Mouse (Mus musculus): ENCODE results near the gene Galk1. TPM values are rescaled to one million over a fixed set of nuclear protein-coding genes. Genes with fewer than 3 reads are reported as not detected.

Gene Galk1
- total RNA-seq, 1 experiment, result 144 TPM

DNA sequence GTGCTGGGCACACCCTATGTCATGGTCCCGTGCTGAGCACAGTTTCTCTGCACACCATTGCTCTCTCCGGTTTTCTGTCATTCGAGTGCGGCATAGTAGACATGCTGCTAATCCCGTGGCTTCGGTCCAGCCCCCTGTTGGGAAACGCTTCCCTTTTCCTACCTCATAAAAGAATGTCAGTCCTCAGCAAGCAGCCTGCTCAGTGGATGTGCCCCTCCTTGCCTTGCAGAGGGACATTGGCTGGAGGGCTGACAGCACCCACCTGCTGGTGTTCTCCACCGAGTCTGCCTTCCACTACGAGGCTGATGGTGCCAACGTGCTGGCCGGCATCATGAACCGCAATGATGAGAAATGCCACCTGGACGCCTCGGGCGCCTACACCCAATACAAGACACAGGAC lies 30.0 kb downstream of the Galk1 start:
- H3K9me3 ChIP-seq (ENCODE audit: control insufficient read depth, insufficient read depth, low read depth, low read length), result no peaks in the 10 kb centered on the region
- no peaks in the 10 kb centered on the region for H3K36me3 ChIP-seq (ENCODE audit: control insufficient read depth, insufficient read depth, low read length, poor library complexity, severe bottlenecking)
- in situ Hi-C loops (cut with MboI; ENCODE audit: low sequenced_read_pairs in 2 of 2, unreplicated experiment in 2 of 2), result no loop called here
- H3K9ac ChIP-seq (ENCODE audit: insufficient read depth, low read depth, low read length, poor library complexity, severe bottlenecking), result no peak overlapping the region
- H3K27ac ChIP-seq (ENCODE audit: insufficient read depth, low read depth, low read length, poor library complexity, severe bottlenecking), result no peak overlapping the region
- no peak for TF ChIP-seq ZNF384 (IDR thresholded peaks at IDR 0.05; ENCODE audit: low read depth, low read length)
- DNase-seq (ENCODE audit: low read depth, low spot score), result no peak
- H3K4me1 ChIP-seq (ENCODE audit: control insufficient read depth in 2 of 2, insufficient read depth in 2 of 2, low read length in 2 of 2, poor library complexity in 1 of 2), result peaks cover 0 to 11% of the 10 kb centered on the region in 2 experiments; a peak in 1 of 4 replicates
- no peak overlapping the region for H3K4me3 ChIP-seq (ENCODE audit: insufficient read depth in 1 of 2, low read depth in 1 of 2, low read length in 2 of 2, poor library complexity in 1 of 2, severe bottlenecking in 1 of 2)

DNA sequence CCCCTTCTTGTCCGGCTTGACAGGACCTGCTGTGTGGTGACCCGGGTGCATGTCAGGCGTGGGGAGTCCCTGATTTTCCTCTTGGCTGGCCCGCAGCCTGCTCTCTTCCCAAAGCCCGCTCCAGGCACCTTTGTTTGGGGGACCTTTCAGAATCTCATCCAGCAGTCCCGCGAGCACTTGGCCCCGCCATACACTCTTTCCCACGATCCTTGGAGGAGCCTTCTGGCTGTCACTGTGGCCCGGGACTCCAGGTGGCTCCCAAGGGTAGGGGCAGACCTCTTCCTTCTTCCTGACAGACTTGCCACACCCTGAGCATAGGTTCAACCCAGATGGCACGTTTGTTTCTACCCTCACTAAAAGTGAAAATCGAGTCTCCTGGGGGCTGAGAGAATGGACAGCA lies 37.0 kb downstream of the Galk1 start:
- Histone ChIP-seq H3K36me3 (ENCODE audit: control insufficient read depth, insufficient read depth, low read length, poor library complexity, severe bottlenecking) (no peaks in the 10 kb centered on the region), H3K9ac (ENCODE audit: insufficient read depth, low read depth, low read length, poor library complexity, severe bottlenecking) (peak overlapping the region; percentile 53; the same call in 1 of the 2 replicates), H3K4me3 (ENCODE audit: insufficient read depth in 1 of 2, low read depth in 1 of 2, low read length in 2 of 2, poor library complexity in 1 of 2, severe bottlenecking in 1 of 2) (peak overlapping the region; percentile 67 to 79; a peak in 3 of 4 replicates), H3K9me3 (ENCODE audit: control insufficient read depth, insufficient read depth, low read depth, low read length) (no peaks in the 10 kb centered on the region), H3K4me1 (ENCODE audit: control insufficient read depth in 2 of 2, insufficient read depth in 2 of 2, low read length in 2 of 2, poor library complexity in 1 of 2) (peaks cover 10 to 16% of the 10 kb centered on the region in 2 experiments; a peak in 3 of 4 replicates), H3K27ac (ENCODE audit: insufficient read depth, low read depth, low read length, poor library complexity, severe bottlenecking) (no peak overlapping the region)
- TF ChIP-seq MAFK (IDR thresholded peaks at IDR 0.05; ENCODE audit: insufficient read depth, low read depth, low read length) (no peak), ZNF384 (IDR thresholded peaks at IDR 0.05; ENCODE audit: low read depth, low read length) (no peak), ZC3H11A (IDR thresholded peaks at IDR 0.05; ENCODE audit: borderline replicate concordance, low read depth, low read length) (no peak), CHD2 (IDR thresholded peaks at IDR 0.05; ENCODE audit: low read depth, low read length) (0 out of 2 replicates have a peak, but pooled peaks have one; percentile 14), HCFC1 (IDR thresholded peaks at IDR 0.05; ENCODE audit: borderline replicate concordance, insufficient read depth, low read length) (no peak)
- in situ Hi-C loops (cut with MboI; ENCODE audit: low sequenced_read_pairs in 2 of 2, unreplicated experiment in 2 of 2), result no loop called here
- DNase-seq (ENCODE audit: low read depth, low spot score), result no peak

DNA sequence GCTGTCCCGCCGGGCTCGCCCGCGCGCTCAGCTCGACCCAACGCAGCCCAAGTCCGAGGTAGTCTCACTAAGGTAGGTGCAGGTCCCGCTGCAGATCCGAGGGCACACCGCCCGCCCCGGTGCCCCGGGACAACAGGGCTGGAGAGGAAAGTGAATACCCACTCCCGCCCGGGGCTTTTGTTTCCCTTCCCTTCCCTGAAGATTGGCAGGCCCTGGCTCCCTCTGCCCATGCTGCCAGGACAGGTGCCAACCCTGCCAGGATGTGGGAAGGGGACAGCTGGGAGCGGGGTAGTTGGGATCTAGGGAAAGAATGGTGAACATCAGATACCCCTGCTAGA lies 37.5 kb downstream of the Galk1 start:
- in situ Hi-C loops (cut with MboI; ENCODE audit: low sequenced_read_pairs in 2 of 2, unreplicated experiment in 2 of 2), result no loop called here
- H3K36me3 ChIP-seq (ENCODE audit: control insufficient read depth, insufficient read depth, low read length, poor library complexity, severe bottlenecking), result no peaks in the 10 kb centered on the region
- TF ChIP-seq ZC3H11A (IDR thresholded peaks at IDR 0.05; ENCODE audit: borderline replicate concordance, low read depth, low read length) (no peak), MAFK (IDR thresholded peaks at IDR 0.05; ENCODE audit: insufficient read depth, low read depth, low read length) (no peak), HCFC1 (IDR thresholded peaks at IDR 0.05; ENCODE audit: borderline replicate concordance, insufficient read depth, low read length) (no peak), ZNF384 (IDR thresholded peaks at IDR 0.05; ENCODE audit: low read depth, low read length) (no peak), CHD2 (IDR thresholded peaks at IDR 0.05; ENCODE audit: low read depth, low read length) (no peak)

DNA sequence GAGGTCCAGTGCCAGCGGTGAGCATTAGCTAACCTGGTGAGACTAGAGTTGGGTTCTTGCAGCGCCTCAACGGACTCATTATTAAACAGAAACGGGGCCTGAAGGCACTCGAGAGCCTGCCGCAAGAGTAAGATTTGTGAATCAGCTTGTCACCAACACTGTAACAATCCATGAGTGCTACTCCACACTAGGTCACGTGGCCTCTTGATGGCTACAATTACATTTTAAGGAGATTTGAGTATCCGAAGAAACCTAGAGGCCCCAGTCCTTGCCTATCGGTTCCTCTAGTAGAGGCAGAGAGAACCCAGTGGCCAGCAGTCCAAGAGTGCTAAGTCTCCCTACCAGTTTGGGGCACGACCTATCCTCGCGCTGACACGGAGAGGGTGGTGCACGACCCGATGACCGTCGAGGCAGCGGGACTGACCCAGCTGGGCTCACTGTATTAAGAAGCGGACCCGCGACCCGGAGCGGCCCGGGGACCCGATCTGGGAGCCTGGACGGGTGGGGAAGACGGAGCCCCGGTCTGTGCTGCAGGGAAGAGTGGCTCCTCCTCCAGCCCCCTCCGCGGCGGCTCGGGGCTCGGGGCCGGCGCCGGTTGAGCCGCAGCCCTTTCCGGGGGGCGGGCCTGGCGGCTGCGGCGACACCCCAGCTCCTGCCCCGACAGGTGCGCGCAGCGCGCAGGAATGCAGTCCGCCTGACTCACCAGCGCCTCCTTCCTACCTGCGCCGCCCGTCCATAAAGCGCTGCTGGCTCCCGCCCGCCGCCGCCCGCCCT lies 38.0 kb downstream of the Galk1 start, which contains the start of gene Itgb4:
Itgb4 (plus strand) TSS at position 401 of the 774 bp plus-strand sequence.
- peak within 1 kb of the TSS; percentile 67 to 79 for H3K4me3 ChIP-seq (ENCODE audit: insufficient read depth in 1 of 2, low read depth in 1 of 2, low read length in 2 of 2, poor library complexity in 1 of 2, severe bottlenecking in 1 of 2)
- no peak for TF ChIP-seq ZC3H11A (IDR thresholded peaks at IDR 0.05; ENCODE audit: borderline replicate concordance, low read depth, low read length)
- no peak for TF ChIP-seq ZNF384 (IDR thresholded peaks at IDR 0.05; ENCODE audit: low read depth, low read length)
- no peak for TF ChIP-seq CHD2 (IDR thresholded peaks at IDR 0.05; ENCODE audit: low read depth, low read length)
- no peak for TF ChIP-seq MAFK (IDR thresholded peaks at IDR 0.05; ENCODE audit: insufficient read depth, low read depth, low read length)
- TF ChIP-seq HCFC1 (IDR thresholded peaks at IDR 0.05; ENCODE audit: borderline replicate concordance, insufficient read depth, low read length), result no peak
- H3K9me3 ChIP-seq (ENCODE audit: control insufficient read depth, insufficient read depth, low read depth, low read length), result no peaks in the 10 kb centered on the region
- DNase-seq (ENCODE audit: low read depth, low spot score), result no peak
- in situ Hi-C loops (cut with MboI; ENCODE audit: low sequenced_read_pairs in 2 of 2, unreplicated experiment in 2 of 2), result no loop called here
- no peak within 1 kb of the TSS for H3K27ac ChIP-seq (ENCODE audit: insufficient read depth, low read depth, low read length, poor library complexity, severe bottlenecking)
- peaks cover 11 to 23% of the 10 kb centered on the region in 2 experiments for H3K4me1 ChIP-seq (ENCODE audit: control insufficient read depth in 2 of 2, insufficient read depth in 2 of 2, low read length in 2 of 2, poor library complexity in 1 of 2)
- peak within 1 kb of the TSS; percentile 53 for H3K9ac ChIP-seq (ENCODE audit: insufficient read depth, low read depth, low read length, poor library complexity, severe bottlenecking)
- H3K36me3 ChIP-seq (ENCODE audit: control insufficient read depth, insufficient read depth, low read length, poor library complexity, severe bottlenecking), result no peaks in the 10 kb centered on the region

More for the DNA sequence above, 37.5 kb downstream of the Galk1 start:
- peak overlapping the region; percentile 67 to 79 for H3K4me3 ChIP-seq (ENCODE audit: insufficient read depth in 1 of 2, low read depth in 1 of 2, low read length in 2 of 2, poor library complexity in 1 of 2, severe bottlenecking in 1 of 2)
- DNase-seq (ENCODE audit: low read depth, low spot score), result no peak
- peaks cover 11 to 19% of the 10 kb centered on the region in 2 experiments for H3K4me1 ChIP-seq (ENCODE audit: control insufficient read depth in 2 of 2, insufficient read depth in 2 of 2, low read length in 2 of 2, poor library complexity in 1 of 2)
- peak overlapping the region; percentile 53 for H3K9ac ChIP-seq (ENCODE audit: insufficient read depth, low read depth, low read length, poor library complexity, severe bottlenecking)
- H3K9me3 ChIP-seq (ENCODE audit: control insufficient read depth, insufficient read depth, low read depth, low read length), result no peaks in the 10 kb centered on the region
- no peak overlapping the region for H3K27ac ChIP-seq (ENCODE audit: insufficient read depth, low read depth, low read length, poor library complexity, severe bottlenecking)

All from ES-E14 (cell line).